Mouse (Mus musculus) erythroblast, embryonic 14.5 days (primary cell): ENCODE data around the gene Tnfsf14.

Experiments used
- GATA1 ChIP-seq: IDR thresholded peaks from 2 replicates; pipeline ENCODE4 v1.6.1; 2012; ENCODE audit warnings: low read length, inconsistent platforms, mixed read lengths
- TAL1 ChIP-seq: IDR thresholded peaks from 3 replicates; pipeline ENCODE4 v1.6.1; 2012; ENCODE audit warnings: low read length, inconsistent platforms, mixed read lengths

GRCm38 (mm10) chr17:57223313-57223712, 29.3 kb upstream of the Tnfsf14 start:
- TF ChIP-seq GATA1 (no peak), TAL1 (no peak)
